Mouse (Mus musculus): Measurements from ENCODE around the gene Pgm1.

DNA sequence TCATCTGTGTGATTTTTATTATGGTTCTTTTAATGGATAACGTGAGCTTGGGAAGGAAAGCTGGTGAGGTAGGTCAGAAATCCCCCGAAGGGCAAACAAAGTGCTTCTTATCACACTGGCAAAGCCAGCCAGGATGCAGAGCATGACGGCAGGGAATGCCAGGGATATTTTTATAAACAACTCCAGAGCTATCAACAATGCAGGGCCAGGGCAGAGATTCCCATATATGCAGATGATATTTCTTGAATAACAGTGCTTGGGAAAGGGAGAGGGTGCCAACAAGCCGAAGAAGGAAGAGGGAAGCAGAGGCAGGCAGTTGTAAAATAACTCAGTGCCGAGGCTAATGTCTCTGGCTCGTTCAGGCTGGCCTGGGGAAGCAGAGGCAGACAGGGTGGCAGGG is 102.1 kb downstream of the Pgm1 start:
- TF ChIP-seq CTCF (IDR thresholded peaks at IDR 0.05; ENCODE audit: low read depth) (no peak), EP300 (IDR thresholded peaks at IDR 0.05; ENCODE audit: low read depth) (no peak)

Data from liver, embryonic 14.5 days (tissue).